Mouse (Mus musculus): ENCODE data around the gene D17Wsu92e. TPM values are rescaled to one million over a fixed set of nuclear protein-coding genes. Genes with fewer than 3 reads are reported as not detected.
A peak's percentile ranks its signal among the peaks of the same experiment; 100 is the strongest.

The D17Wsu92e gene
- total RNA-seq, 1 experiment from 2014 or later, result 171 TPM

GRCm38 (mm10) chr17:27718250-27718649, 102.2 kb downstream of the D17Wsu92e start:
- ATAC-seq (replicated peaks; ENCODE audit: insufficient number of reproducible peaks, low FRiP score, low TSS enrichment, poor library complexity, severe bottlenecking), result no peak

- no peak for ATAC-seq (replicated peaks; ENCODE audit: insufficient number of reproducible peaks, low FRiP score, low TSS enrichment, poor library complexity, severe bottlenecking)
Observed at GRCm38 (mm10) chr17:27716804-27717203, 103.6 kb downstream of the D17Wsu92e start.

GRCm38 (mm10) chr17:27712832-27713231, 107.6 kb downstream of the D17Wsu92e start:
- no peak for ATAC-seq (replicated peaks; ENCODE audit: insufficient number of reproducible peaks, low FRiP score, low TSS enrichment, poor library complexity, severe bottlenecking)

GRCm38 (mm10) chr17:27709650-27710049, 110.8 kb downstream of the D17Wsu92e start:
- ATAC-seq (replicated peaks; ENCODE audit: insufficient number of reproducible peaks, low FRiP score, low TSS enrichment, poor library complexity, severe bottlenecking), result no peak

GRCm38 (mm10) chr17:27707954-27708661, 112.3 kb downstream of the D17Wsu92e start:
- no peak for ATAC-seq (replicated peaks; ENCODE audit: insufficient number of reproducible peaks, low FRiP score, low TSS enrichment, poor library complexity, severe bottlenecking)

GRCm38 (mm10) chr17:27705661-27706060, 114.8 kb downstream of the D17Wsu92e start:
- no peak for ATAC-seq (replicated peaks; ENCODE audit: insufficient number of reproducible peaks, low FRiP score, low TSS enrichment, poor library complexity, severe bottlenecking)

GRCm38 (mm10) chr17:27703961-27704621, 116.4 kb downstream of the D17Wsu92e start:
- ATAC-seq (replicated peaks; ENCODE audit: insufficient number of reproducible peaks, low FRiP score, low TSS enrichment, poor library complexity, severe bottlenecking), result no peak

- 0 out of 2 replicates have a peak, but pooled peaks have one; percentile 38 for ATAC-seq (replicated peaks; ENCODE audit: insufficient number of reproducible peaks, low FRiP score, low TSS enrichment, poor library complexity, severe bottlenecking)
Observed at GRCm38 (mm10) chr17:27702518-27702917, 117.9 kb downstream of the D17Wsu92e start.

GRCm38 (mm10) chr17:27701856-27702255, 118.6 kb downstream of the D17Wsu92e start:
- no peak for ATAC-seq (replicated peaks; ENCODE audit: insufficient number of reproducible peaks, low FRiP score, low TSS enrichment, poor library complexity, severe bottlenecking)

Other genes starting within 250 kb of the D17Wsu92e start
- gene Nudt3, start 197.2 kb downstream of the D17Wsu92e start, total RNA-seq (2017), result 74.6 to 166 TPM (median 113 TPM) in 3 replicates
- not detected in 3 replicates for gene RPS10-NUDT3, start 185.4 kb downstream of the D17Wsu92e start, total RNA-seq (2017)
- 1,083 to 1,310 TPM (median 1,165 TPM) in 3 replicates for gene Rps10, start 184.0 kb downstream of the D17Wsu92e start, total RNA-seq (2017)
- 1.8 TPM in 1 of 3 replicates, not detected in the others for gene Pacsin1, start 165.1 kb downstream of the D17Wsu92e start, total RNA-seq (2017)
- not detected in 3 replicates for gene Spdef, start 91.7 kb downstream of the D17Wsu92e start, total RNA-seq (2017)
- gene Snrpc, start 17.5 kb upstream of the D17Wsu92e start, total RNA-seq (2017), result 77.5 to 88.4 TPM (median 81.4 TPM) in 3 replicates
- 3.9 to 5.1 TPM (median 4.2 TPM) in 3 replicates for gene Uhrf1bp1, start 35.8 kb upstream of the D17Wsu92e start, total RNA-seq (2017)
- gene Anks1, start 88.7 kb upstream of the D17Wsu92e start, total RNA-seq (2017), result 16.1 to 31.0 TPM (median 22.1 TPM) in 3 replicates
- 25.8 to 43.4 TPM (median 35.3 TPM) in 3 replicates for gene Taf11, start 89.2 kb upstream of the D17Wsu92e start, total RNA-seq (2017)